Mouse (Mus musculus): Measurements from ENCODE around the gene Gm47189.
"Not testable (repeated sequence)": the region's sequence is repeated elsewhere in the genome, so short reads cannot be mapped to it uniquely, and the experiment has no call there.

Gene Gm47189

DNA sequence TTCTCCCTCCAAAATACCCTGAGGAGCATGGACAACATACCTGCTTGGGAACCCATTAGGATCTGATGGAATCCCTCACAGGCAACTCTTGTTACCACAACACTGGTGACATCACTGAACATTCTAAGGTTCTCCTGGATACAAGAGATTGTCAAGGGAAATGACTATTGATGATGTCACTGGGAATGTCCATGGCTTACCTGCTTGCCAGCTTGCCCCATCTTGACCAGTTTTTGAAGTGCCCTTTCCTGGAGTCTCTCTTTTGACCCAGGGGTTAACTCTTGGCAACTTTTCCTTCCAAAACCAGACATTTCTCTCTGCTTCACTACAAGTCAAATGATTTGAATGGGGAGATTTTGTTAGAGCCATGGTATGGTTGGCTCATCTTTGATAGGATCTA, at the start of gene Gm47189:
Gene Gm47189 (minus strand): TSS at position 101 of the 400 bp plus-strand sequence.
- DNase-seq: not testable (repeated sequence)

DNA sequence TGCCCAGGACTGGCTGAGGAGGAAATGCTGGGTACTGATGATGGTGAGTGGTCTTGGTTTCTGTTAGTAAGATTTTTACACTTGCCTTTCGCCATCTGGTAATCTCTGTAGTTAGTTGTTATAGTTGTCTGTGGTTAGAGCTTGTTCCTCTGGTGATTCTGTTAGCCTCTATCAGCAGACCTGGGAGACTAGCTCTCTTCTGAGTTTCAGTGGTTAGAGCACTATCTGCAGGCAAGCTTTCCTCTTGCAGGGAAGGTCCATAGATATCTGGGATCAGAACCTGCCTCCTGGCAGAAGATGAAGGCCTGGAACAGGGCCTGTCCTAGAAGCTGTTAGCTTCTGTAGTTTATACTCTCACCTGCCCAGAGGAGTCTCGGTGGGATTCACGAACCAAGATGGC, 16.3 kb downstream of the Gm47189 start:
- DNase-seq: not testable (repeated sequence)

DNA sequence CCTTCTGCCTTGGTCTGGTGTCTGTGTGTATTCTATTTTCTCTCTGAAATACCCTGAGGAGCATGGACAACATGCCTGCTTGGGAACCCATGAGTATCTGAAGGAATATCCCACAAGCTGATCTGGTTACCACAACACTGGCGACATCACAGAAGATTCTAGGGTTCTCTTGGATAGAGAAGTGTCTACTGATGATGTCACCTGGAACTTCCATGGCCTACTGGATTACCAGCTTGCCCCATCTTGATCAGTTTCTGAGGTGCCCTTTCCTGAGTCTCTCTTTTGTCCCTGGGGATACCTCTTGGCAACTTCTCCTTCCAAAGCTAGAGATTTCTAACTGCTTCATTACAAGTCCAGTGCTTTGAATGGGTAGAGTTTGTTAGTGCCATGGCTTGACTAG, 21.7 kb downstream of the Gm47189 start, which contains the start of gene Gm7929:
Gene Gm7929 (minus strand): TSS at position 101 of the 400 bp plus-strand sequence.
- not testable (repeated sequence) for DNase-seq

DNA sequence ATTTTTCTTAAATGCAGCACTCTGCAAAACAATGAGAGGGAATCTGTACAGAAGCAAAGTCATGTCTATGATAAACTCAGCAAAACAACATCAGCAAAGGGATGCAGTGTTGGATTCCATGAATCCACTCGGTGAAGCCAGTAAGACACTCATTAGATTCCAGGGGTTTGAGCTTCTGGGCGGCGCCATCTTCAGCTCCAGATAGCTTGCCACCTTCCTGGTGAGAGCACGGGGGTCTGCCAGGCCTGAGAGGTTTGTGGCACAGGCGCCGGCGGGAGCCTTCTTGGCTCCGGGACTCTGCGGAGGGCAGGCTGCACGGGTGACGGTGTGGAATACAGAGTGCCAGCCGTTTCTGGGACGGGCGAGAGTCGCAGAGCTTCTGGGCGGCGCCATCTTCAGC, 48.8 kb downstream of the Gm47189 start:
- not testable (repeated sequence) for DNase-seq

DNA sequence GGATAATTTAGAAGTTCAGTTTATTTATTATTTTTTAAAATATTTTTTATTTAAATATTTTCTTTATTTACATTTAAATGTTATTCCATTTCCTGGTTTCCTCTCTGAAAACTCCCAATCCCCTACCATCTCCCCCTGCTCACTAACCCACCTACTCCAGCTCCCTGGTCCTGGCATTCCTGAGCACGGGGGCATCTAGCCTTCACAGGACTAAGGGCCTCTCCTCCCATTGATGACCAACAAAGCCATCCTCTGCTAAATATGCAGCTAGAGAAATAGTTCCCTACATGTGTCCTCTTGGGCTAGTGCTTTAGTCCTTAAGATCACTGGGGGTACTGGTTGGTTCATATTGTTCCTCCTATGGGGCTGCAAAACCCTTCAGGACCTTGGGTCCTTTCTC, 55.1 kb downstream of the Gm47189 start:
- DNase-seq: not testable (repeated sequence)

Measured in thymus, adult 18-20 months (tissue).